Mouse (Mus musculus) bone marrow macrophage, adult 2 months (primary cell): ENCODE data around the gene Rcor2.

Experiments used
- CTCF ChIP-seq: IDR thresholded peaks from 2 replicates; pipeline ENCODE4 v1.5.1; 2012; ENCODE audit warnings: low read depth, mild to moderate bottlenecking, low read length, moderate library complexity
- POLR2A ChIP-seq: IDR thresholded peaks from 2 replicates; pipeline ENCODE4 v1.6.1; 2012; ENCODE audit warnings: mild to moderate bottlenecking, low read depth, low read length, borderline replicate concordance

DNA sequence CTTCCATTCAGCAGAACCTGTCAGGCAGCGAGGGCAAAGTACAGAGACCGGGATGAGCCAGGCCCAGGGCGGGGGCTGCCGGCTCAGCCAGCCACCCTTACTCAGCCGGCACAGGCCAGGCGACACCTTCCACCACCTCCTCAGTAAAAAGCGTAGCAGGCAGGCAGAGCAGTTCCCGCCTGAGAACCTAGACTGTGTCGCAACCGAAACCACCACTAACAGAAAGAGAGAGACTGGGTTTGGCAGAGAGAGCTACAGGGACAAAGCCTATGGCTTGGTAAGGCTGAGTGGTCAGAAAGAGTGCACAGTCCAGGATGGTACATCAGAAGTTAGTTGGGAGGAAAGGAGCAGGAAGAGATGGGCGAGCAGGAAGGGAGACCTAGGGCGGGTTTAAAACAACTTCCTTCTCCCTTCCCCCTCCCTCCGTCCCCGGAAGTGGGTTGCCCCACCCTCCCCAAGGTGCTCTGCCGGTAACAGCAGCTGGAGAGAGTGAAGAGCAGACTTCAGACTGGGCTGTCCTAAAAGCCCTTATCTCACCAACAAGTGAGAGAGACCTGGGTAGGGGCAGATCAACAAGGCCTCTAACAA lies 28.0 kb downstream of the Rcor2 start:
- no peak for TF ChIP-seq POLR2A
- TF ChIP-seq CTCF = no peak
